Mouse (Mus musculus): ENCODE measurements around the gene Dlk1.
"Not testable (repeated sequence)": the region's sequence is repeated elsewhere in the genome, so short reads cannot be mapped to it uniquely, and the experiment has no call there.

Dlk1 gene

GRCm38 (mm10) chr12:109441366-109441765 lies 11.3 kb upstream of the Dlk1 start:
- DNase-seq, result no peak

DNA sequence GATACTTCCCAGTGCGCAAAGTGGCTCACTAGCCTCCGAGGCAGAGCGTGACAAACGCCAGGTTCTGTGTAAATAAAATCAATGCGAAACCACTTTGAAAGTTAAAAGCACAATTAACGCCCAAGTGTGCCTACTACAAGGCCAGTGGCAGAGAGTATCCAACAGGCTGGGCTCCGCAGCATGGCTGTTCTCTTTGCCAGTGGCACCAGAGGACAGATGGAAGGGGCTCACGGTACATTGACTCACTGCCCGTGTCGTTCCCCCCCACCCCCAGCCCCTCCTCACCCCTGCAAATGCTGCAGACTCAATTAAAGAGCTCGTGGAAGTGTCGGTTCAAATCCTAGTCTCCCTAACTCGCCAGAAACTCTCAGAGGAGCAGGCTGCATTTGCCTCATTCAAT lies 10.5 kb upstream of the Dlk1 start:
- no peak for DNase-seq

DNA sequence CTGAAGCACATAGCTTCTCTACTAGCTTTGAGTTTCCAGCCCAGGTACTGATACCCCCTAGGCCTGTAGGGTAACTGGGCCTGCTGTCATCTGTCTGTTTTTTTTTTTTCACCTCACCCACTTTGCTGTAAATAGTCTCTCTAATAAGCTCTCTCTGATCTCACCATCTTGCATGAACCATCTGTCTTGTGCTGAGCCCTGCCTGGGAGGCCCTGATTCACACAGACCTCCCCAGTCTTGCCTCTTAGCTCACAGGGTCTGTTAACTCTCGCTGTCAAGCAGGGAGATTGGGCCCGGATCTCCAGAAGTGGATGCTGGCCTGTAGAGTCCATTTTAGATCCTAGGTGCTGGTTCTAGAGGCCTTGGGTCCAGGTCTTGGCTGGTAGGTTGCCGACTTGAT lies 9.3 kb upstream of the Dlk1 start:
- DNase-seq, result no peak

DNA sequence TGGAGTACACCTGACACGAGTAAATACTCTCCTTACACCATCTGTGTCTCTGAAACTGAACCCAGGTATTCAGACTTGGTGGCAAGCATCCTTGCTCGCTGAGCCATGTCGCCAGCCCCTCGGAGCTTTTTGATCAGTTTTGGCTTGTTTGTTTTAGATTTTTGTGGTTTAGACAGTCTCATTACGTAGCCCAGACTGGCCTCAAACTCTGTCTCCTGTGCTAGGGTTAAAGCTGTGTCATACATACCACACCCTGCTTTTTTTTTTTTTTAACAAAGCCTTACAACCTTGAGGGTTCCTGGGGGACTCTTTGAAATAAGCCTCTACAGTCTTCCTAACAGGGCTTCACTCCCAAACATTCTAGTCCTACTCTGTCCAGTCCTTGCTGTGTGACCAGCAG lies 7.6 kb upstream of the Dlk1 start:
- DNase-seq, result no peak

GRCm38 (mm10) chr12:109445499-109446235 lies 7.0 kb upstream of the Dlk1 start:
- DNase-seq, result peak in 1 of 2 experiments; percentile 10

- no peak for DNase-seq
Observed at GRCm38 (mm10) chr12:109446236-109446941, 6.2 kb upstream of the Dlk1 start.

DNA sequence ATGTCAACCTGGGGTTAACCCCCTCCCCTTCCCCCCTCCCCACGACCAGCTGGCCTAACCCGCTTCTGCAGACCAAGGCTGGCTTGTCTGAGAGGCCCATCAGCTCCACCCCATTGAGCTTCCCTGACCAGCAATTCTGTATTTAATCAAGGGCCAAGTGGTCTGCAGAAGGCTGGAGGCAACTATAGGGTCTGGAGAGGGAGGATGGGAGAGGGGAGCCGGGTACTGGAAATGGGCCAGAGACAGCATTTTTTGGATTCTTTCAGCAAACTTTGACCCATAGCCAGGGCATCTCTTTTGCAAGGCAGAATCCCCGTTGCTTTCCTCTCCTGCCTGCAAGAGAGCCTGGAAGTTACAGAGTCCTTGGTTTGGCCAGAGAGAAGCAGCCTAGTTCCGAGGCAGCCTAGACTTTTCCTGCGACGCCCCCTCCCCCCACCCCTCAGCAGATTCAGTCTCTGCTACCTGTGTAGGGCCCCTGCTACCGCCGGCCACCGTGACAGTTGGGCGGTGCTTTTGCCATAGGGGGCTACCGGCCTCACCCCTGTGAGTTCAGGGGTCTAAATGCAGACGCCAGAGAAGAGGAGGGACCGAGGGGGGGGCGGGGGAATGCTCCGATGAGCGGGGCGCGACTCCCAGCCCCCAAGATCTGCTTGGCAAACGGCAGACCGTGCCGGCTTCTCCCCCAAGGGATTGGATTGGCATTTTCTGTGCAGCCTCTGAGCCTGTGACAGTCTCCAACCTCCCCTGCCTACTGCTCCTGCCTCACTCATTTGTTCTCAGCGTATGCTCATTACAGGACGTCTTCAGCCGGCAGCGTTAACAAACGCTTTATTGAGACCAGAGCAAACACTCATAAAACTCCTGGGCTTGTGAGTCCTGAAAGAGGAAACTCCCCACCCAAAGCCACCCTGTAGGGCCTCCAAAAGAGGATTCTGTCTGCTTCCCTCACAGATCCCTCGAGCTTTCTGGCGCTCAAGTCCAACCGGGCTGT lies 2.9 kb upstream of the Dlk1 start:
- no peak for DNase-seq

DNA sequence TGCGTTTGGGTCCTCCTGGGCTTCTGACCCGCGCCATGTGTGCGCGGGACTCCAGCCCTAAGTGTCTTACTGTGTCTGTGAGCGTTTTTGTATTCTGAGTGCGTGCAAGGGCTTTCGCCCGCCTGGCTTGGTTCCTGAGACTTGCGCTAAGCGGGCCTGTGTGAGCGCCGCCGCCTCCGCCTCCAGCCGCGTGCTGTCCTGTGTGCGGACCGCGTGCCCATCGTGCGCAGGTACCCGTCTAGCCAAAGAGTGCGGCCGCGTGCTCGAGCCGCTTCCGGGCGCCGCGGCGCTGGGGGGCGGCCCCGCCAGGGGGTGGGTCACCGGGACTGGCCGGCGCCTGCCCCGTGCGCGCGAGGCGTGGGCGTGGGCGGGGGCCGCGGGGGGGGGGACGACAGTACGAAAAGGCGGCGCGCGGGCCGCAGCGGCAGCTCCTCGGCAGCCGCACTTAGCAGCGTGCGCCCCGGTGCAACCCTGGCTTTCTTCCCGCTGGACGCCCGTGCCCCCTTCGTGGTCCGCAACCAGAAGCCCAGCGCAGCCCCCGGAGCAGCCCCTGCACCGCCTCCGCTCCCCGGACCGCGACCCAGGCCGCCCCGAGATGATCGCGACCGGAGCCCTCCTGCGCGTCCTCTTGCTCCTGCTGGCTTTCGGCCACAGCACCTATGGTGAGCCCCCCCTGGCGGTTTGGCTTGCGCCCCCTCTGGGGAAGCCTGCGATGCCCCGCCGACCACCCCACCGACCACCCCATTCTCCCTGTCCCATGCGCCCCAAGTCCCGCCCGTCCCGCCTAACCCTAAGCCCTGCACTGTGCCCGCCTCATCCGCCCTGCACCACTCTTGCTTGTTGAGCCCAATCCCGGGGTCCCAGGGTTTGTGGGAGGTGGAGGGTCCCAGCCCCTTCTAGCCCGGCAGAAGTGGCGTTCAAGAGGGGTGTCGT lies 708 bp downstream of the Dlk1 start:
- DNase-seq, result no peak

DNA sequence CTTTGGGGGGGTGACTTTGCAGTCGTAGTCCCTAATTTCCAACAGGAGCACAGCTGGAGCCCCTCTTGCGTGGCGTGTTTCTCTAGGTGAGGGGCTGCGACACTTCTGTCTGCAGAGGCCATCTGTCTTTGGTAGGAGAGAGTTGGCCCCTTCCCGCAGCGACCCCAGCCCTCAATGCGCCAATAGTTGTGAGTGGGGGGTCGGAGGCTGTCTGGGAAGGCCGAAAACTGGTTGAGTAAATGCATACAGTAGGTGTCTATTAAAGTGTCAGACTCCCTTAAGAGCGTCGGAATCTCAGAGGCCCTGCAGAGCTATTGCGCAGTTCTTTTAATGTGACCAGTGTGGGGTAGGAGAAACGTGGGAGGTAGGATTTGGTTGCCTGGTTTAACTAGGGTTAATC lies 1.5 kb downstream of the Dlk1 start:
- no peak for DNase-seq

DNA sequence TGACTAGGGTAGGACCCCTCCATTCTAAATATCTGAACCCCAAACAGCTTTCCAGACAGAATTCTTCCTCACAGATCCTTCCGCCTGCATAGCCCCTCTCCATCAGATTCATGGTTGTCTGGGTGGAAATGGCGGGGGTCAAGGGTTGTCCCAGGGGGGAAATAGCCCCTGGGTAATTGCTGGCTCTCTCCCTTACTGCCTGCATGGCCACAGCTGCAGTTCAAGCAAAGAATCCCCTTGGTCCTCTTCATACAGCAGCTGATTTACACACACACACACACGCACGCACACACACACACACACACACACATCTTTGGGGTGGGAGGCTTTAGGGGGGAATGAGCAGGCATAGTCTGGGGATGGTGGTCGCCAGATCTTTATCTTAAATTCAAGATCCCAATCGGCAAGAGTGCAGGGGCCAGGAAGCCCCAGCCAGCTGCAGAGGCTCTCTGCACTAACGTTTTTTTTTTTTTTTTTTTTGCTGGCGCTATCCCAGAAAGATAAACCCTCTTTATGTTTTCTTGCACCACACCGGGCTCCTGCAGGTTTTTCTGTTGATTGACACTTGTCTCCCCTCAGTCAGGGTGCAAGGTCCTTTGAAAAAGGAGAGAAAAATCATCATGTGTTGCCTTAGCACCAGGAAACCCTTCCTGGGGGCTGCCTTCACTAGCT lies 4.0 kb downstream of the Dlk1 start:
- DNase-seq, result no peak

- no peak for DNase-seq
Observed at GRCm38 (mm10) chr12:109457836-109458235, 5.2 kb downstream of the Dlk1 start.

DNA sequence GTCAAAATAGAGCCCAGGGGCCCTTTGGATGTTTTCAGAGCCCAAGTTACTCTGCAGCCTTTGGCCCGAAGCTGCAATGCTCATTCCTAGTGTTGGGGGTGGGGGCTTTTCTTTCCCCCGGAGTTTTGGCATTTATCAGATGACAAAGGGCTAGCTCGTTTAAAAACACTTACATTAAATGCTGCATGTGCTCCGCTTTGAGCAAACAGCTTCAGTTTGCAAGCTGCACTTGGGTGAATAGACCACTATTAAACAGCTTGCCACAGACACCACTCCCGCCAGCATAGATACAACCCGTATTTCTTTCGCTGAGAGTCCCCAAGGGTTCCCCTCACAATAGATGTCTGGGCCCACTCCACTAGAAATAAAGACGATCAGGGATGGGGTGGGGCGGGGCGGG lies 6.3 kb downstream of the Dlk1 start:
- no peak for DNase-seq

GRCm38 (mm10) chr12:109459481-109460401 lies 7.1 kb downstream of the Dlk1 start:
- DNase-seq, result no peak

GRCm38 (mm10) chr12:109462594-109462993 lies 10.0 kb downstream of the Dlk1 start:
- no peak for DNase-seq

DNA sequence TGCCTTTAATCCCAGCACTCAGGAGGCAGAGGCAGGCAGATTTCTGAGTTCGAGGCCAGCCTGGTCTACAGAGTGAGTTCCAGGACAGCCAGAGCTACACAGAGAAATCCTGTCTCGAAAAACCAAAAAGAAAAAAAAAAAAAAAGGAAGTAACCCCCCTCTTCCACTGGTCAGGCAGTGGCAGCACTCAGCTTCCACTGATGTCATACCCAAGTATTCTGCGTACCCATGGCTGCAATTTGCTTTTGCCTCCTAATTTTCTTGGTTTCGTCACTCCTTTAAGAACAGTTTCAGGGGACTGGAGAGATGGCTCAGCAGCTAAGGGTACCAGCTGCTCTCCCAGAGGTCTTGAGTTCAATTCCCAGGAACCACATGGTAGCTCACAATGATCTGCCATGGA lies 14.8 kb downstream of the Dlk1 start:
- DNase-seq, result not testable (repeated sequence)

DNA sequence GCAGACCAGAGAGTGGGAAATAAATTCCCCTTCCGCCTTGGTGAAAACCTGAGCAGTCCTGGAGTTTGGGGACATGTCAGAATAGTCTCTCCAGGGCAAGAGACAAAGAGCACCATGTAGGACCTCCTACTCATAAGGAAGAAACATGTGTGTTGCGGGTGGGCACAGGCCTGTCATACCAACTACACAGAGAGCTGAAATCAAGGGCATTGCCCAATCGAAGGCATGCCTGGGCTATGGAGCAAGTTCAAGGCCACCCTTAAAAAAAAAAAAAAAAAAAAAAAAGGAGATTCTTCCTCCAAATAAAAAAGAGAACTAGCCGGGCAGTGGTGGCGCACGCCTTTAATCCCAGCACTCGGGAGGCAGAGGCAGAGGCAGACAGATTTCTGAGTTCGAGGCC lies 17.2 kb downstream of the Dlk1 start:
- DNase-seq, result no peak

DNA sequence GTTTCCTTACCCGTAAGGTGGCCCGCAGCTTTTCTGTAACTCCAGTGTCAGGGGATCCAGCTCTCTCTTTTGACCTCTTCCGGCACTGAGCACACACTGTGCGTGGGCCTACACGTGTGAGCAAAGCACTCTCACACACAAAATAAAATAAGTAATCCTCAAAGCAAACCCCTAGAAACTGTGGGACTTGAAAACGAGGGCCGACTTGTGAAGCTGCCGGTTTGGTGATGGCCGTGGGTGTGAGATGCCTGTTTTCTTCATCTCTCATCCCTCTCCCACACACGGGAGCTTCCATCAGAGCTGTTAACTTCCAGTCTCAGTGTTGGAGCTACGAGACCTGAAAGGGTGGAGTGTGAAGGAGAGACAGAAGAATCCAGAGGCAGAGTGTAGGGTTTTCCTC lies 20.0 kb downstream of the Dlk1 start:
- no peak for DNase-seq

GRCm38 (mm10) chr12:109473575-109473976 lies 21.0 kb downstream of the Dlk1 start:
- no peak for DNase-seq

DNA sequence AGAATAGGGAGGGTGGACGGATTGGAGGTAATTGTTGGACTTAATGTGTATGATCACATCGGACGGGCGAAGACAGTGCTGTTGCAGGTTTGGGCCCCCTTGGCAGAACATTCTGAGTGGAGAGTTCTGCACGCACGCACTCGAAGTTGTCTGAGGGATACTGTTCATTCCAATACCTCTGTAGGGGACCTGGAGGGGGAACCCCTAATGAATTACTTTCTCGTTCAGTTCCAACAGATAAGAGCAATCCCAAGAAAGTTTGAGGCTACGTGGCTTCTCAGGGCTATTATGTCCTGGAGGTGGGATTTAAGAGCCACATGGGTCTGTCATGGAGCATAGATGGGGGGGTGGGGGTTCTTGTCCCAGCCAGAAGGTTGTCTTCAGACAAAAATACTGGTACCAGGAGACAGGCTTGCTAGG lies 21.6 kb downstream of the Dlk1 start:
- no peak for DNase-seq

GRCm38 (mm10) chr12:109475501-109475900 lies 22.9 kb downstream of the Dlk1 start:
- DNase-seq, result no peak

All from cerebellum, adult 18-20 months (tissue).